Mouse (Mus musculus): ENCODE measurements around the gene Lzts3. TPM values are rescaled to one million over a fixed set of nuclear protein-coding genes. Genes with fewer than 3 reads are reported as not detected.
"Not testable (repeated sequence)": the region's sequence is repeated elsewhere in the genome, so short reads cannot be mapped to it uniquely, and the experiment has no call there.

The Lzts3 gene
- polyA plus RNA-seq, 1 experiment, result 50.3 TPM

DNA sequence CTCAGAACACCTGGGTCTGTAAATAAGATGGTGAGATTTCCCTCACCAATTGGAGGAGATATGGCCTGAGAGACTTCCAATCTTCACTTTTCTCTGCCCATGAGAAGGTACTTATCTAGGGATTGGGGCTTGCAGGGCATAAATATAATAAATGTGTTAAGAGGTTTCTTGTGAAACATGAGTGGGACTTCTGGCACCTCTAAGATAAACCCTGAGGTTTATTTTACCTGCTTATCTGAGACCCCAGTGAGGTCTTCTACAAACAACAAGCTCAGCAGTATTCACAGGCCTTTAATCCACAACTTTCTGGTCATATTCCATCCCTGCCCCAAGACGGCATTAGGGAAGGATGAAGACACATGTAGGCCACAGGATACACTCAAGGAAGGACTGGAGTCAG lies 11.2 kb upstream of the Lzts3 start:
- peaks cover 38% of the 10 kb centered on the region for H3K36me3 ChIP-seq (ENCODE audit: control insufficient read depth, insufficient read depth, low read length)
- H3K27me3 ChIP-seq (ENCODE audit: control insufficient read depth, insufficient read depth, low read length), result no peaks in the 10 kb centered on the region
- no peak overlapping the region for H3K27ac ChIP-seq (ENCODE audit: insufficient read depth, low read depth, low read length)
- 89% methylated on average over 1 of the region's 1 CpGs for WGBS
- TF ChIP-seq POLR2A (IDR thresholded peaks at IDR 0.05; ENCODE audit: low read depth, low read length) (no peak), CTCF (IDR thresholded peaks at IDR 0.05; ENCODE audit: extremely low read depth, insufficient read length, insufficient replicate concordance, low read depth, low read length) (no peak)
- H3K4me3 ChIP-seq (ENCODE audit: low read depth, low read length), result no peak overlapping the region
- peaks cover 2% of the 10 kb centered on the region; the same call in 1 of the 2 replicates for H3K4me1 ChIP-seq (ENCODE audit: control insufficient read depth, insufficient read depth, insufficient read length, low read length)

DNA sequence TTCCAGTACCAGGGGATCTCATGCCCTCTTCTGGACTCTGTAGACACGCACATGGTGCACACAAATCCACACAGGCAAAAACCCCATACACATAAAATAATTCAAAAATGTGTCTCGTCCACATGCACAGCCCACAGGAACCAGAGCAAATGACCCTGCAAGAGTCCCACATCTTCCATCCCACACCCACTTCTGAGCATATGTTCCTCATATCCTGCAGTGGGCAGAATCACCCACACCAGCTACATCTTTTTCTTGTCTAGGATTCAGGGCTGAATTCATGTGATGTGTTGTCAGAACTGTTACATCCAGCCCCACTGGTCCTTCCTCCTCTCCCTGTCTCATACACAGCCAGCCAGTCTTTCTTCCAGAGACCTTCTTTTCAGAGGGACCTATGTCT lies 10.7 kb upstream of the Lzts3 start:
- Histone ChIP-seq H3K36me3 (ENCODE audit: control insufficient read depth, insufficient read depth, low read length) (peaks cover 34% of the 10 kb centered on the region), H3K4me1 (ENCODE audit: control insufficient read depth, insufficient read depth, insufficient read length, low read length) (peaks cover 2% of the 10 kb centered on the region; the same call in 1 of the 2 replicates), H3K4me3 (ENCODE audit: low read depth, low read length) (no peak overlapping the region), H3K27me3 (ENCODE audit: control insufficient read depth, insufficient read depth, low read length) (no peaks in the 10 kb centered on the region), H3K27ac (ENCODE audit: insufficient read depth, low read depth, low read length) (no peak overlapping the region)
- TF ChIP-seq POLR2A (IDR thresholded peaks at IDR 0.05; ENCODE audit: low read depth, low read length), result no peak
- 91% methylated on average over 2 of the region's 2 CpGs for WGBS

DNA sequence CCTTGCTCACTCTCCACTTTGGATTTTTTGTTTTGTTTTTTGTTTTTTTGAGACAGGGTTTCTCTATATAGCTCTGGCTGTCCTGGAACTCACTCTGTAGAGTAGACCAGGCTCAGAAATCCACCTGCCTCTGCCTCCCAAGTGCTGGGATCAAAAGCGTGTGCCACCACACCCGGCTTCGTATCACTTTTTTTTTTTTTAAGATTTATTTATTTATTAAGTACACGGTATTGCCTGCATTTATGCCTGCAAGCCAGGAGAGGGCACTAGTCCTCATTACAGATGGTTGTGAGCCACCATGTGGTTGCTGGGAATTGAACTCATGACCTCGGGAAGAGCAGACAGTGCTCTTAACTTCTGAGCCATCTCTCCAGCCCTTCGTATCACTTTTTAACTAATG lies 6.4 kb upstream of the Lzts3 start:
- not testable (repeated sequence) for H3K4me3 ChIP-seq (ENCODE audit: low read depth, low read length); H3K4me1 ChIP-seq (ENCODE audit: control insufficient read depth, insufficient read depth, insufficient read length, low read length); H3K27me3 ChIP-seq (ENCODE audit: control insufficient read depth, insufficient read depth, low read length); H3K27ac ChIP-seq (ENCODE audit: insufficient read depth, low read depth, low read length); H3K36me3 ChIP-seq (ENCODE audit: control insufficient read depth, insufficient read depth, low read length)
- WGBS, result 80% methylated on average over 6 of the region's 6 CpGs

DNA sequence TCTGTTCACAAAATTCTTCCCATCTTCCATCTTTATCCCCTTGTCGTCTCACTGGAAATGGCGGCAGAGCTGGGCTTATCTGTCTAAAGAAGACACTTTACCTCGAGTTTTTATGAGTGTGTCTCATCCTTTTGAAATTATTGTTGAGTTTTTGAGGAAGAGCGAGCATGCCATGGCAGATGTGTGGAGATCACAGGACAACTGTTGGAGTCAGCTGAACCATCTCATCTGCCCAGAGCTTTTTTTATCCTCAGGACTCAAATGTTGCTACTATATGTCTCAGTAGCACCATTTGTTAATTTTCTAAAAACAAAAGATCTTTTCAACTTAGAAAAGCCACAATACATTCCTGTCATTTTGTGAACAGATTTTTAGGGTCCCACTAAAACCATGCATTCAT lies 2.6 kb upstream of the Lzts3 start:
- H3K27ac ChIP-seq (ENCODE audit: insufficient read depth, low read depth, low read length), result no peak overlapping the region
- 0 out of 2 replicates have a peak, but pooled peaks cover 2% of the 10 kb centered on the region for H3K36me3 ChIP-seq (ENCODE audit: control insufficient read depth, insufficient read depth, low read length)
- WGBS, result 77% methylated on average over 4 of the region's 4 CpGs
- H3K4me1 ChIP-seq (ENCODE audit: control insufficient read depth, insufficient read depth, insufficient read length, low read length), result peaks cover 6% of the 10 kb centered on the region
- H3K27me3 ChIP-seq (ENCODE audit: control insufficient read depth, insufficient read depth, low read length), result no peaks in the 10 kb centered on the region
- TF ChIP-seq CTCF (IDR thresholded peaks at IDR 0.05; ENCODE audit: extremely low read depth, insufficient read length, insufficient replicate concordance, low read depth, low read length) (no peak), POLR2A (IDR thresholded peaks at IDR 0.05; ENCODE audit: low read depth, low read length) (no peak)
- no peak overlapping the region for H3K4me3 ChIP-seq (ENCODE audit: low read depth, low read length)

DNA sequence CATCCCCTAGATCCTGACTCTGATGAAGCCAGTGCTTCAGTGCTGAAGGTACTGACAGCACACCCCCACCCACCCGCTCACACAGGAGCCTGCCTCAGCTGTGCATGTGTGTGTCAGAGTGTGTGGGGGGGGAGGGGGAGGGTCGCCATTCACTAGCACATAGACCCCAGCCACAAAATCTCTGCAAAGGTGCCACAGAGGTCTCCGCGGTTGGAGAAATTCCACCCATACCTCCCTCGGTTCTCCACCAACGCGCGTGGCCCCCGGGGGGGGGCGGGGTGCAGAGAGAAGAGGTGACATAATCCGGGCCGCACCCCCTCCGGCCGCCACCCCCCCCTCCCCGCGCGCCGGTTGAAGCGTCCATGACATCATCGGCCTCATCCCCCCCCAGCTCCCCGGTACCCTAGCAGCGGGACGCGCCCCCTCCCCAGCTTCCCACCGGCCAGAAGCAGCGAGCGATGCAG lies 374 bp downstream of the Lzts3 start:
- Histone ChIP-seq H3K36me3 (ENCODE audit: control insufficient read depth, insufficient read depth, low read length) (no peaks in the 10 kb centered on the region), H3K27me3 (ENCODE audit: control insufficient read depth, insufficient read depth, low read length) (no peaks in the 10 kb centered on the region), H3K27ac (ENCODE audit: insufficient read depth, low read depth, low read length) (no peak overlapping the region), H3K4me3 (ENCODE audit: low read depth, low read length) (peak overlapping the region; percentile 99), H3K4me1 (ENCODE audit: control insufficient read depth, insufficient read depth, insufficient read length, low read length) (peaks cover 11% of the 10 kb centered on the region)
- TF ChIP-seq CTCF (IDR thresholded peaks at IDR 0.05; ENCODE audit: extremely low read depth, insufficient read length, insufficient replicate concordance, low read depth, low read length), result no peak
- no peak for TF ChIP-seq POLR2A (IDR thresholded peaks at IDR 0.05; ENCODE audit: low read depth, low read length)
- under 1% methylated on average over 27 of the region's 27 CpGs for WGBS

DNA sequence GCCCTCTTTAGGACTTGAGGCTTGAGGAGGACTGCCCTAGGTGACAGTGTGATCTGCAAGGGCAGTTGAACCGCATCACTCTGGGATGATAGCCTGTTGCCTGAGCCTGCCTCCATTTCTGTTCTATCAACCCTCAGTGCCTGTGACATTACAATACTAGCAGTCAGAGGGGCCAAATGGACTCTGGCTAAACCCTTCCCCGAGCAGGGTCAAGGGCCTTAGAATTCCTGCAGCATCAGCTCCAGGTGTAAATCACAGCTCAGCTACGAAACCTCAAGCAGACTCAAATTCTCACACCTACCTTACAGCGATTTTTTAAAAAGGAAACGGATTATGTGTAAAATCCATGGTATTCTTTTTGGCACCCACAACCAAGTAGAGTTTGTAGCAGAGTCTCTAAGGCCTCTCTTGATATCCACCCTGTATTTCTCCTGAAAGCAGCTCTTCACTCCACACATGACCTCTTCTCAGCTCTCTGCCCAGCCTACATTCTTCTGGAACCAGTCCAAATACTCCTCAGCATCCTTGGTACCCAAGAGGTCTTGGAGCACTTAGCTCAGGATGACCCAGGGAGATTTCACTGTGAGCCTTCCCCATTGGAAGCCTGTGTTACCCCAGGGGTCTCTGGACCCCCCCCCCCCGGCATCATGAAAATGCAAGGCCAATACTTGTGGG lies 1.1 kb downstream of the Lzts3 start:
- TF ChIP-seq POLR2A (IDR thresholded peaks at IDR 0.05; ENCODE audit: low read depth, low read length) (no peak), CTCF (IDR thresholded peaks at IDR 0.05; ENCODE audit: extremely low read depth, insufficient read length, insufficient replicate concordance, low read depth, low read length) (no peak)
- peaks cover 15% of the 10 kb centered on the region for H3K4me1 ChIP-seq (ENCODE audit: control insufficient read depth, insufficient read depth, insufficient read length, low read length)
- no peaks in the 10 kb centered on the region for H3K27me3 ChIP-seq (ENCODE audit: control insufficient read depth, insufficient read depth, low read length)
- H3K27ac ChIP-seq (ENCODE audit: insufficient read depth, low read depth, low read length), result no peak overlapping the region
- no peaks in the 10 kb centered on the region for H3K36me3 ChIP-seq (ENCODE audit: control insufficient read depth, insufficient read depth, low read length)
- 61% methylated on average over 6 of the region's 6 CpGs for WGBS
- no peak overlapping the region for H3K4me3 ChIP-seq (ENCODE audit: low read depth, low read length)

DNA sequence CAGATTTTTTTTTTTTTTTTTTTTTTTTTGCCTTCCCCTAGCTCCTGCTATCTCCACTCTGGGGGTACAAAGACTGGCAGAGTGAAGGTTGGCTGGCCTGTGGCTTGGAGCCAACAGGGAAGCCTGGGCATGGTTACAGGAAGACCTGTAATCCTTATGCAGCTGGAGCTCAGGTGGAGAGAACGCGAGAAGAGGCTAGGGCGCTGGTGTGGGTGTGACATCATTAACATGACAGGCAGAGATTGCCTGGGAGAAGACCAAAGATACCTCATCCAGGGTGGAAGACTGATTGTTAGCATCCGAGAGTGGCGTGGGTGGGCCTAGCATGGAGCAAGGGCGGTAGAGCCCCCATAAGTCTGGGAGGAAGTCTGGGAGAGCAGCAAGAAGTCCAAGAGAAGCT lies 3.3 kb downstream of the Lzts3 start:
- peak overlapping the region; percentile 92 for H3K27ac ChIP-seq (ENCODE audit: insufficient read depth, low read depth, low read length)
- WGBS, result 37% methylated on average over 6 of the region's 6 CpGs
- no peak overlapping the region for H3K4me3 ChIP-seq (ENCODE audit: low read depth, low read length)
- H3K27me3 ChIP-seq (ENCODE audit: control insufficient read depth, insufficient read depth, low read length), result no peaks in the 10 kb centered on the region
- peaks cover 6% of the 10 kb centered on the region; the same call in 1 of the 2 replicates for H3K36me3 ChIP-seq (ENCODE audit: control insufficient read depth, insufficient read depth, low read length)
- H3K4me1 ChIP-seq (ENCODE audit: control insufficient read depth, insufficient read depth, insufficient read length, low read length), result peaks cover 34% of the 10 kb centered on the region
- TF ChIP-seq POLR2A (IDR thresholded peaks at IDR 0.05; ENCODE audit: low read depth, low read length), result no peak
- no peak for TF ChIP-seq CTCF (IDR thresholded peaks at IDR 0.05; ENCODE audit: extremely low read depth, insufficient read length, insufficient replicate concordance, low read depth, low read length)

Measured in small intestine, adult 2 months (tissue).